Mouse (Mus musculus): ENCODE data around the gene Atxn7l3b.

GRCm38 (mm10) chr10:112954140-112954539 lies 25.3 kb upstream of the Atxn7l3b start:
- TF ChIP-seq CTCF (IDR thresholded peaks at IDR 0.05) (no peak), POLR2A (IDR thresholded peaks at IDR 0.05; ENCODE audit: insufficient read depth, low read depth, low read length) (no peak)

Data from heart, adult 2 months (tissue).